Mouse (Mus musculus): ENCODE data around the gene Limch1. TPM values are rescaled to one million over a fixed set of nuclear protein-coding genes. Genes with fewer than 3 reads are reported as not detected.

The Limch1 gene
- polyA plus RNA-seq, 1 experiment from 2014 or later: 67.8 TPM

GRCm38 (mm10) chr5:66983104-66983503 is 237.5 kb downstream of the Limch1 start:
- ATAC-seq (ENCODE audit: insufficient read depth) (no peak), DNase-seq (no peak)
- no peak overlapping the region for H3K9ac ChIP-seq
- peaks cover 4% of the 10 kb centered on the region; the same call in 1 of the 2 replicates for H3K4me1 ChIP-seq (ENCODE audit: insufficient read depth)
- H3K36me3 ChIP-seq (ENCODE audit: insufficient read depth): peaks cover 5% of the 10 kb centered on the region; the same call in 1 of the 2 replicates
- H3K4me2 ChIP-seq: no peak overlapping the region
- no peaks in the 10 kb centered on the region for H3K27me3 ChIP-seq (ENCODE audit: insufficient read depth, low read length)
- H3K9me3 ChIP-seq (ENCODE audit: low read depth, low read length): no peaks in the 10 kb centered on the region
- WGBS: 83% methylated on average over 5 of the region's 5 CpGs
- TF ChIP-seq CTCF (IDR thresholded peaks at IDR 0.05; ENCODE audit: low read depth): no peak
- no peak overlapping the region for H3K4me3 ChIP-seq (ENCODE audit: low read depth, low read length)
- no peak overlapping the region for H3K27ac ChIP-seq (ENCODE audit: low read depth)

GRCm38 (mm10) chr5:66988926-66989325 is 243.3 kb downstream of the Limch1 start:
- Histone ChIP-seq H3K4me1 (ENCODE audit: insufficient read depth) (no peaks in the 10 kb centered on the region), H3K36me3 (ENCODE audit: insufficient read depth) (peaks cover 10% of the 10 kb centered on the region; the same call in 1 of the 2 replicates), H3K9me3 (ENCODE audit: low read depth, low read length) (no peaks in the 10 kb centered on the region), H3K4me2 (no peak overlapping the region), H3K4me3 (ENCODE audit: low read depth, low read length) (no peak overlapping the region), H3K9ac (no peak overlapping the region), H3K27ac (ENCODE audit: low read depth) (no peak overlapping the region), H3K27me3 (ENCODE audit: insufficient read depth, low read length) (no peaks in the 10 kb centered on the region)
- WGBS: 63% methylated on average over 4 of the region's 4 CpGs
- peak; percentile 38 for TF ChIP-seq CTCF (IDR thresholded peaks at IDR 0.05; ENCODE audit: low read depth)
- ATAC-seq (ENCODE audit: insufficient read depth): no peak
- DNase-seq: peak; percentile 75

- Histone ChIP-seq H3K4me2 (no peak overlapping the region), H3K36me3 (ENCODE audit: insufficient read depth) (peaks cover 10% of the 10 kb centered on the region; the same call in 1 of the 2 replicates), H3K4me1 (ENCODE audit: insufficient read depth) (no peaks in the 10 kb centered on the region), H3K4me3 (ENCODE audit: low read depth, low read length) (no peak overlapping the region), H3K27me3 (ENCODE audit: insufficient read depth, low read length) (no peaks in the 10 kb centered on the region), H3K9ac (no peak overlapping the region), H3K27ac (ENCODE audit: low read depth) (no peak overlapping the region), H3K9me3 (ENCODE audit: low read depth, low read length) (no peaks in the 10 kb centered on the region)
- DNase-seq (no peak), ATAC-seq (ENCODE audit: insufficient read depth) (no peak)
- TF ChIP-seq CTCF (IDR thresholded peaks at IDR 0.05; ENCODE audit: low read depth): no peak
- 77% methylated on average over 7 of the region's 7 CpGs for WGBS
Observed at GRCm38 (mm10) chr5:66989531-66989930, 243.9 kb downstream of the Limch1 start.

GRCm38 (mm10) chr5:66992401-66992800 is 246.8 kb downstream of the Limch1 start:
- Histone ChIP-seq H3K9me3 (ENCODE audit: low read depth, low read length) (no peaks in the 10 kb centered on the region), H3K36me3 (ENCODE audit: insufficient read depth) (peaks cover 10% of the 10 kb centered on the region; the same call in 1 of the 2 replicates), H3K4me2 (no peak overlapping the region), H3K27me3 (ENCODE audit: insufficient read depth, low read length) (no peaks in the 10 kb centered on the region), H3K4me1 (ENCODE audit: insufficient read depth) (peaks cover 8% of the 10 kb centered on the region), H3K9ac (no peak overlapping the region), H3K4me3 (ENCODE audit: low read depth, low read length) (no peak overlapping the region), H3K27ac (ENCODE audit: low read depth) (no peak overlapping the region)
- no peak for DNase-seq
- 80% methylated on average over 7 of the region's 7 CpGs for WGBS
- ATAC-seq (ENCODE audit: insufficient read depth): no peak
- no peak for TF ChIP-seq CTCF (IDR thresholded peaks at IDR 0.05; ENCODE audit: low read depth)

- WGBS: 73% methylated on average over 11 of the region's 11 CpGs
- ATAC-seq (ENCODE audit: insufficient read depth): no peak
- H3K27ac ChIP-seq (ENCODE audit: low read depth): no peak overlapping the region
- no peaks in the 10 kb centered on the region for H3K27me3 ChIP-seq (ENCODE audit: insufficient read depth, low read length)
- H3K4me1 ChIP-seq (ENCODE audit: insufficient read depth): peaks cover 8% of the 10 kb centered on the region
- H3K4me2 ChIP-seq: no peak overlapping the region
- DNase-seq: no peak
- no peak overlapping the region for H3K4me3 ChIP-seq (ENCODE audit: low read depth, low read length)
- H3K36me3 ChIP-seq (ENCODE audit: insufficient read depth): peaks cover 5% of the 10 kb centered on the region; the same call in 1 of the 2 replicates
- TF ChIP-seq CTCF (IDR thresholded peaks at IDR 0.05; ENCODE audit: low read depth): no peak
- H3K9ac ChIP-seq: no peak overlapping the region
- H3K9me3 ChIP-seq (ENCODE audit: low read depth, low read length): no peaks in the 10 kb centered on the region
Observed at GRCm38 (mm10) chr5:66993076-66993475, 247.4 kb downstream of the Limch1 start.

- Histone ChIP-seq H3K36me3 (ENCODE audit: insufficient read depth) (no peaks in the 10 kb centered on the region), H3K9me3 (ENCODE audit: low read depth, low read length) (no peaks in the 10 kb centered on the region), H3K4me2 (no peak overlapping the region), H3K27me3 (ENCODE audit: insufficient read depth, low read length) (no peaks in the 10 kb centered on the region), H3K9ac (no peak overlapping the region), H3K4me1 (ENCODE audit: insufficient read depth) (peaks cover 8% of the 10 kb centered on the region), H3K4me3 (ENCODE audit: low read depth, low read length) (no peak overlapping the region), H3K27ac (ENCODE audit: low read depth) (no peak overlapping the region)
- no peak for TF ChIP-seq CTCF (IDR thresholded peaks at IDR 0.05; ENCODE audit: low read depth)
- WGBS: 12% methylated on average over 3 of the region's 3 CpGs
- no peak for ATAC-seq (ENCODE audit: insufficient read depth)
- DNase-seq: no peak
Observed at GRCm38 (mm10) chr5:66996124-66996523, 250.5 kb downstream of the Limch1 start.

GRCm38 (mm10) chr5:66996886-66997599 is 251.4 kb downstream of the Limch1 start:
- TF ChIP-seq CTCF (IDR thresholded peaks at IDR 0.05; ENCODE audit: low read depth): peak; percentile 94
- H3K4me3 ChIP-seq (ENCODE audit: low read depth, low read length): peak overlapping the region; percentile 37
- no peaks in the 10 kb centered on the region for H3K9me3 ChIP-seq (ENCODE audit: low read depth, low read length)
- H3K4me2 ChIP-seq: peak overlapping the region; percentile 64
- peak overlapping the region; percentile 42 for H3K9ac ChIP-seq
- H3K27ac ChIP-seq (ENCODE audit: low read depth): peak overlapping the region; percentile 46
- ATAC-seq (ENCODE audit: insufficient read depth) (peak; percentile 75), DNase-seq (peak; percentile 93)
- no peaks in the 10 kb centered on the region for H3K27me3 ChIP-seq (ENCODE audit: insufficient read depth, low read length)
- H3K4me1 ChIP-seq (ENCODE audit: insufficient read depth): peaks cover 8% of the 10 kb centered on the region
- no peaks in the 10 kb centered on the region for H3K36me3 ChIP-seq (ENCODE audit: insufficient read depth)
- 3% methylated on average over 33 of the region's 33 CpGs for WGBS
